27 mouse cellular contexts compared by ENCODE assay signal in genomic region chr6:142607080-142607479, GRCm38 (mm10). TPM values are rescaled to one million over a fixed set of nuclear protein-coding genes. Genes with fewer than 3 reads are reported as not detected.
DNase-seq lines count a peak whose midpoint lies in the region; ATAC-seq and TF ChIP-seq lines count a peak whose summit lies in the region.
"Had no signal": no experiment of that assay in that cellular context is flagged by ENCODE, and none has a peak within 500 bp of the region (broad histone marks: within the 10 kb centered on the region; RNA-seq: fewer than 3 reads in every experiment).

No protein-coding gene starts in this region.

- no peak overlapping the region for H3K4me3 ChIP-seq in heart, embryonic 10.5 days
- no peak overlapping the region for H3K4me3 ChIP-seq in heart, embryonic 13.5 days
- H3K4me3 ChIP-seq in heart, adult 2 months, result no peak overlapping the region
- H3K4me3 ChIP-seq in heart, embryonic 15.5 days, result no peak overlapping the region
- H3K4me3 ChIP-seq in heart, postnatal 0 days (ENCODE audit: low read depth, low read length), result no peak overlapping the region
- H3K4me3 ChIP-seq: embryonic facial prominence, embryonic 13.5 days; embryonic facial prominence, embryonic 15.5 days; erythroblast, embryonic 14.5 days; forebrain, embryonic 10.5 days; forebrain, embryonic 12.5 days had no signal

- TF ChIP-seq EP300 in heart, adult 2 months (IDR thresholded peaks at IDR 0.05; ENCODE audit: insufficient read depth, low read depth, low read length), result no peak
- TF ChIP-seq EP300 in heart, postnatal 0 days (IDR thresholded peaks at IDR 0.05; ENCODE audit: low read depth), result no peak

- H3K9ac ChIP-seq in heart, embryonic 13.5 days, result no peak overlapping the region
- H3K9ac ChIP-seq in heart, adult 2 months (ENCODE audit: low read depth, low read length), result no peak overlapping the region
- no peak overlapping the region for H3K9ac ChIP-seq in heart, embryonic 15.5 days
- H3K9ac ChIP-seq in heart, postnatal 0 days (replicated peaks; ENCODE audit: low read depth, low read length), result no peak overlapping the region
- H3K9ac ChIP-seq: embryonic facial prominence, embryonic 13.5 days; embryonic facial prominence, embryonic 15.5 days; forebrain, embryonic 12.5 days had no signal

- no peak for TF ChIP-seq CTCF in heart, adult 2 months (IDR thresholded peaks at IDR 0.05)
- no peak for TF ChIP-seq CTCF in heart, postnatal 0 days (IDR thresholded peaks at IDR 0.05; ENCODE audit: low read depth)

- H3K9me3 ChIP-seq in heart, embryonic 10.5 days, result no peaks in the 10 kb centered on the region
- no peaks in the 10 kb centered on the region for H3K9me3 ChIP-seq in heart, embryonic 13.5 days
- H3K9me3 ChIP-seq in heart, embryonic 15.5 days (replicated peaks), result no peaks in the 10 kb centered on the region
- no peaks in the 10 kb centered on the region for H3K9me3 ChIP-seq in heart, postnatal 0 days (replicated peaks; ENCODE audit: control insufficient read depth, low read length)
- H3K9me3 ChIP-seq: embryonic facial prominence, embryonic 13.5 days; embryonic facial prominence, embryonic 15.5 days; forebrain, embryonic 10.5 days; forebrain, embryonic 12.5 days had no signal

- 53% methylated on average over 7 of the region's 7 CpGs for WGBS in heart, embryonic 10.5 days
- 29% methylated on average over 7 of the region's 7 CpGs for WGBS in heart, embryonic 13.5 days
- 50% methylated on average over 7 of the region's 7 CpGs for whole genome bisulfite sequencing in heart, adult 2 months
- WGBS in heart, embryonic 15.5 days, result 33% methylated on average over 7 of the region's 7 CpGs
- 19% methylated on average over 7 of the region's 7 CpGs for WGBS in heart, postnatal 0 days

- peak overlapping the region; percentile 16; the same call in 1 of the 2 replicates for H3K27ac ChIP-seq in heart, embryonic 10.5 days
- peak overlapping the region; percentile 62 for H3K27ac ChIP-seq in heart, embryonic 13.5 days (replicated peaks)
- no peak overlapping the region; the same call in 1 of the 2 replicates for H3K27ac ChIP-seq in heart, adult 2 months
- peak overlapping the region; percentile 25 for H3K27ac ChIP-seq in heart, embryonic 15.5 days
- peak overlapping the region; percentile 62 for H3K27ac ChIP-seq in heart, postnatal 0 days (ENCODE audit: low read depth)
- H3K27ac ChIP-seq: embryonic facial prominence, embryonic 13.5 days; embryonic facial prominence, embryonic 15.5 days; forebrain, embryonic 10.5 days; forebrain, embryonic 12.5 days had no signal

- DNase-seq in heart, embryonic 10.5 days (ENCODE audit: low spot score), result no peak
- DNase-seq in heart, postnatal 25 days (ENCODE audit: low spot score), result no peak
- DNase-seq in heart, adult 2 months, result no peak
- no peak for DNase-seq in heart, postnatal 10 days
- DNase-seq in heart, postnatal 0 days (ENCODE audit: low spot score), result peak; percentile 47
- DNase-seq in heart, postnatal 4 days, result no peak
- DNase-seq: adrenal gland, adult 2 months; adrenal gland, postnatal 10 days; adrenal gland, postnatal 25 days; cerebellum, adult 11 months; cerebellum, adult 18-20 months; cerebellum, adult 8-10 months; cerebellum, adult 9-11 months; cerebellum, postnatal 14 days; cerebellum, postnatal 36 days; embryo, embryonic 11 days had no signal

- 0 out of 2 replicates have a peak overlapping the region, but pooled peaks have one; percentile 14 for H3K4me2 ChIP-seq in heart, embryonic 13.5 days
- H3K4me2 ChIP-seq in heart, embryonic 15.5 days, result no peak overlapping the region
- H3K4me2 ChIP-seq in heart, postnatal 0 days (ENCODE audit: low read depth, low read length), result no peak overlapping the region
- H3K4me2 ChIP-seq: embryonic facial prominence, embryonic 13.5 days; embryonic facial prominence, embryonic 15.5 days; forebrain, embryonic 12.5 days had no signal

- no peak for TF ChIP-seq POLR2A in heart, adult 2 months (IDR thresholded peaks at IDR 0.05; ENCODE audit: insufficient read depth, low read depth, low read length)

- intact Hi-C loops in heart, postnatal 25 days (cut with DNase I), result loop anchor here (5.0 kb wide), 1 partner anchor 40 kb away; no protein-coding TSS in a partner anchor
- intact Hi-C loops in heart, adult 2 months (cut with DNase I), result loop anchor here (5.0 kb wide), 1 partner anchor 40 kb away; no protein-coding TSS in a partner anchor
- intact Hi-C loops in heart, postnatal 10 days (cut with DNase I), result no loop called here

- no peaks in the 10 kb centered on the region for H3K27me3 ChIP-seq in heart, embryonic 10.5 days (ENCODE audit: insufficient read depth, poor library complexity, severe bottlenecking)
- H3K27me3 ChIP-seq in heart, embryonic 13.5 days (replicated peaks), result no peaks in the 10 kb centered on the region
- no peaks in the 10 kb centered on the region for H3K27me3 ChIP-seq in heart, adult 2 months (ENCODE audit: control insufficient read depth, insufficient read depth, low read length)
- H3K27me3 ChIP-seq in heart, embryonic 15.5 days, result no peaks in the 10 kb centered on the region
- H3K27me3 ChIP-seq in heart, postnatal 0 days (ENCODE audit: control insufficient read depth, insufficient read depth, low read length), result no peaks in the 10 kb centered on the region
- H3K27me3 ChIP-seq: embryonic facial prominence, embryonic 13.5 days; embryonic facial prominence, embryonic 15.5 days; forebrain, embryonic 12.5 days had no signal

- peaks cover 14% of the 10 kb centered on the region; the same call in 1 of the 2 replicates for H3K4me1 ChIP-seq in heart, embryonic 10.5 days
- peaks cover 37% of the 10 kb centered on the region for H3K4me1 ChIP-seq in heart, embryonic 13.5 days
- H3K4me1 ChIP-seq in heart, adult 2 months (ENCODE audit: control insufficient read depth, insufficient read depth, low read length), result no peaks in the 10 kb centered on the region
- peaks cover 25% of the 10 kb centered on the region for H3K4me1 ChIP-seq in heart, embryonic 15.5 days (replicated peaks)
- peaks cover 10% of the 10 kb centered on the region; the same call in 1 of the 2 replicates for H3K4me1 ChIP-seq in heart, postnatal 0 days (ENCODE audit: control insufficient read depth, insufficient read depth)
- H3K4me1 ChIP-seq: embryonic facial prominence, embryonic 15.5 days; forebrain, embryonic 12.5 days had no signal

- peaks cover 16% of the 10 kb centered on the region; the same call in 1 of the 2 replicates for H3K36me3 ChIP-seq in heart, embryonic 10.5 days
- peaks cover 17% of the 10 kb centered on the region for H3K36me3 ChIP-seq in heart, embryonic 13.5 days
- H3K36me3 ChIP-seq in heart, adult 2 months (ENCODE audit: control insufficient read depth, insufficient read depth, low read length), result peaks cover 4% of the 10 kb centered on the region
- peaks cover 3% of the 10 kb centered on the region; the same call in 1 of the 2 replicates for H3K36me3 ChIP-seq in heart, embryonic 15.5 days
- peaks cover 38% of the 10 kb centered on the region for H3K36me3 ChIP-seq in heart, postnatal 0 days (replicated peaks; ENCODE audit: control insufficient read depth, insufficient read depth, low read length)
- H3K36me3 ChIP-seq: embryonic facial prominence, embryonic 13.5 days; embryonic facial prominence, embryonic 15.5 days; forebrain, embryonic 10.5 days; forebrain, embryonic 12.5 days had no signal

- H3K79me2 ChIP-seq in heart, adult 2 months (replicated peaks; ENCODE audit: control insufficient read depth, insufficient read depth, low read length), result no peaks in the 10 kb centered on the region

- ATAC-seq in heart, embryonic 13.5 days (ENCODE audit: extremely low read depth, insufficient number of reproducible peaks, low FRiP score, low TSS enrichment), result no peak
- ATAC-seq in heart, embryonic 15.5 days (replicated peaks; ENCODE audit: insufficient number of reproducible peaks, insufficient read depth, low FRiP score, low read depth), result no peak; the same call in 1 of the 2 replicates
- ATAC-seq in heart, postnatal 0 days (ENCODE audit: insufficient read depth, low read depth), result peak; percentile 74
- ATAC-seq: forebrain, embryonic 14.5 days had no signal

RNA-seq across cellular contexts. Expression of gene Kcnj8, which starts 35.7 kb away (rescaled TPM):
- 0.70 and 1.4 TPM in 2 replicates for polyA plus RNA-seq in heart, embryonic 10.5 days (2016; fragmentation: Nextera tagmentation; extraction: Ambion mirVana)
- 10 to 100 TPM; 26.3 to 32.4 TPM for total RNA-seq in heart, postnatal 25 days (2021)
- 7.5 and 9.7 TPM in 2 replicates for polyA plus RNA-seq in heart, embryonic 13.5 days (2015; fragmentation: Nextera tagmentation; extraction: Ambion mirVana)
- total RNA-seq in heart, adult 2 months (2021), result 10 to 100 TPM; 21.5 to 23.6 TPM
- 32.4 and 46.9 TPM in 2 replicates for polyA plus RNA-seq in heart, adult 2 months (2012; rRNA removed)
- 16.1 and 16.2 TPM in 2 replicates for polyA plus RNA-seq in heart, embryonic 15.5 days (2015; fragmentation: Nextera tagmentation; extraction: Ambion mirVana)
- 10 to 100 TPM; 40.4 to 46.7 TPM for total RNA-seq in heart, postnatal 10 days (2021)
- total RNA-seq in heart, postnatal 0 days (2014; rRNA removed; ENCODE audit: low replicate concordance), result 14.8 and 40.4 TPM in 2 replicates
- polyA plus RNA-seq in heart, postnatal 0 days (2015; fragmentation: Nextera tagmentation; extraction: Ambion mirVana), result 19.8 and 21.5 TPM in 2 replicates
- total RNA-seq in heart, postnatal 4 days (2021), result 10 to 100 TPM; 20.7 to 21.7 TPM
- total RNA-seq: common myeloid progenitor, adult 5-6 weeks; MEL had no signal
- polyA plus RNA-seq: C2C12; erythroblast, embryonic 14.5 days had no signal
